Mouse (Mus musculus): ENCODE data around the gene Tfpi2. TPM values are rescaled to one million over a fixed set of nuclear protein-coding genes. Genes with fewer than 3 reads are reported as not detected.

The Tfpi2 gene
- polyA plus RNA-seq, 1 experiment, result not detected

- H3K4me1 ChIP-seq (ENCODE audit: control insufficient read depth, insufficient read depth, low read length), result no peaks in the 10 kb centered on the region
- TF ChIP-seq CTCF (IDR thresholded peaks at IDR 0.05; ENCODE audit: low read depth, low read length) (no peak), POLR2A (IDR thresholded peaks at IDR 0.05; ENCODE audit: borderline replicate concordance, low read depth, low read length) (no peak)
- H3K4me3 ChIP-seq (ENCODE audit: insufficient read depth, low read length), result no peak overlapping the region
- no peak overlapping the region for H3K27ac ChIP-seq (ENCODE audit: insufficient read depth, low read depth, low read length)
Measured at GRCm38 (mm10) chr6:3926140-3926539, 62.6 kb downstream of the Tfpi2 start.

DNA sequence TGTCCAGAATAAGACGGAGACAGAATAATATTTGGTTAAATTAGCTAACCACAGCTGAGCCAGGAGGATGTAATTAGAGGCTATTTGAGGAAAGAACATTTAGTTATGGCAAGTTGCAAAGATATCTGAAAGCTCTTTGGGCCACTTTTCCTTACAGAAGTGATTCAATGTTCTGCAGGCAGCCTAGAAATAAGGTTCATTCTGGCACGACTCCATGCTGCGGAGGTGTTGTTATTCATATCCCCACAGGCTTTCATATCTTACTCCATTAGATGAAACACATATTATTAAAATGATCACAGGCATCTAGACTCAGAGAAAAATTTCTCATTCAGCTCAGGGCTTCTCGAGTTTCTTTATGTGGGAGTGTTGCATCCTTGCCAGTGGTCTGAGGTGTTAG, 65.8 kb downstream of the Tfpi2 start:
- no peaks in the 10 kb centered on the region for H3K4me1 ChIP-seq (ENCODE audit: control insufficient read depth, insufficient read depth, low read length)
- no peak overlapping the region for H3K27ac ChIP-seq (ENCODE audit: insufficient read depth, low read depth, low read length)
- TF ChIP-seq POLR2A (IDR thresholded peaks at IDR 0.05; ENCODE audit: borderline replicate concordance, low read depth, low read length) (no peak), CTCF (IDR thresholded peaks at IDR 0.05; ENCODE audit: low read depth, low read length) (no peak)
- no peak overlapping the region for H3K4me3 ChIP-seq (ENCODE audit: insufficient read depth, low read length)

- Histone ChIP-seq H3K4me3 (ENCODE audit: insufficient read depth, low read length) (no peak overlapping the region), H3K4me1 (ENCODE audit: control insufficient read depth, insufficient read depth, low read length) (no peaks in the 10 kb centered on the region), H3K27ac (ENCODE audit: insufficient read depth, low read depth, low read length) (no peak overlapping the region)
- no peak for TF ChIP-seq CTCF (IDR thresholded peaks at IDR 0.05; ENCODE audit: low read depth, low read length)
- no peak for TF ChIP-seq POLR2A (IDR thresholded peaks at IDR 0.05; ENCODE audit: borderline replicate concordance, low read depth, low read length)
Measured at GRCm38 (mm10) chr6:3916015-3916414, 72.7 kb downstream of the Tfpi2 start.

Other genes starting within 250 kb of the Tfpi2 start
- gene Calcr, start 224.2 kb downstream of the Tfpi2 start, polyA plus RNA-seq (2012; ENCODE audit: insufficient read depth, insufficient read length, missing spikeins), result not detected in 2 replicates
- gene Gngt1, start 4.9 kb upstream of the Tfpi2 start, polyA plus RNA-seq (2012; ENCODE audit: insufficient read depth, insufficient read length, missing spikeins), result not detected in 2 replicates
- 2.1 and 3.6 TPM in 2 replicates for gene Gng11, start 15.0 kb upstream of the Tfpi2 start, polyA plus RNA-seq (2012; ENCODE audit: insufficient read depth, insufficient read length, missing spikeins)
- gene Bet1, start 98.1 kb upstream of the Tfpi2 start, polyA plus RNA-seq (2012; ENCODE audit: insufficient read depth, insufficient read length, missing spikeins), result 39.5 and 44.8 TPM in 2 replicates

Data from bone marrow macrophage, adult 2 months (primary cell).